Comparison of ENCODE assay signal across 21 mouse cellular contexts in genomic region chr1:84561841-84562240, GRCm38 (mm10).
DNase-seq lines count a peak whose midpoint lies in the region; ATAC-seq and TF ChIP-seq lines count a peak whose summit lies in the region.
"Had no signal": no experiment of that assay in that cellular context is flagged by ENCODE, and none has a peak within 500 bp of the region (broad histone marks: within the 10 kb centered on the region; RNA-seq: fewer than 3 reads in every experiment).

No protein-coding gene starts in this region.

- DNase-seq in heart, adult 9 months (ENCODE audit: low spot score in 2 of 2), result peak; percentile 18 to 52
- no peak for DNase-seq in heart, postnatal 25 days (ENCODE audit: low spot score)
- DNase-seq in liver, postnatal 0 days, result no peak
- no peak for DNase-seq in liver, embryonic 11.5 days (ENCODE audit: low spot score)
- DNase-seq in 416B (ENCODE audit: low read depth), result peak; percentile 46
- no peak for DNase-seq in thymus, postnatal 36 days
- DNase-seq: cerebellum, adult 11 months; cerebellum, postnatal 25 days; gastrocnemius, postnatal 10 days; kidney, adult 18-20 months; right cerebral cortex, postnatal 4 days; thymus, adult 2 months had no signal

- TF ChIP-seq EP300 in liver, postnatal 0 days (IDR thresholded peaks at IDR 0.05; ENCODE audit: low read depth), result no peak

- no peak overlapping the region for H3K27ac ChIP-seq in liver, postnatal 0 days (ENCODE audit: low read depth)
- H3K27ac ChIP-seq in liver, embryonic 11.5 days (ENCODE audit: low read depth, low read length), result no peak overlapping the region
- peak overlapping the region; percentile 98 for H3K27ac ChIP-seq in bone marrow macrophage, adult 2 months (ENCODE audit: insufficient read depth, low read depth, low read length)
- H3K27ac ChIP-seq: embryonic facial prominence, embryonic 10.5 days; forebrain, embryonic 15.5 days; heart, embryonic 15.5 days; limb, embryonic 13.5 days; neural tube, embryonic 12.5 days had no signal

- no peaks in the 10 kb centered on the region for H3K9me3 ChIP-seq in liver, postnatal 0 days (ENCODE audit: low read length)
- H3K9me3 ChIP-seq in liver, embryonic 11.5 days (ENCODE audit: control insufficient read depth, low read length), result no peaks in the 10 kb centered on the region
- H3K9me3 ChIP-seq: embryonic facial prominence, embryonic 10.5 days; forebrain, embryonic 15.5 days; heart, embryonic 15.5 days; limb, embryonic 13.5 days; neural tube, embryonic 12.5 days had no signal

- H3K27me3 ChIP-seq in liver, postnatal 0 days (ENCODE audit: insufficient read depth, low read length), result no peaks in the 10 kb centered on the region
- H3K27me3 ChIP-seq in liver, embryonic 11.5 days (replicated peaks; ENCODE audit: control insufficient read depth, insufficient read depth, low read length), result no peaks in the 10 kb centered on the region
- H3K27me3 ChIP-seq: forebrain, embryonic 15.5 days; heart, embryonic 15.5 days; neural tube, embryonic 12.5 days had no signal

- no peak overlapping the region for H3K9ac ChIP-seq in liver, postnatal 0 days (replicated peaks)
- H3K9ac ChIP-seq in liver, embryonic 11.5 days (ENCODE audit: low read depth, low read length), result no peak overlapping the region
- H3K9ac ChIP-seq: forebrain, embryonic 15.5 days; heart, embryonic 15.5 days; limb, embryonic 13.5 days; neural tube, embryonic 12.5 days had no signal

- TF ChIP-seq POLR2A in bone marrow macrophage, adult 2 months (IDR thresholded peaks at IDR 0.05; ENCODE audit: borderline replicate concordance, low read depth, low read length), result no peak

- WGBS in liver, postnatal 0 days (ENCODE audit: insufficient replicate concordance), result 51% methylated on average over 8 of the region's 8 CpGs
- 64% methylated on average over 8 of the region's 8 CpGs for WGBS in liver, embryonic 11.5 days

- TF ChIP-seq CTCF in liver, postnatal 0 days (IDR thresholded peaks at IDR 0.05; ENCODE audit: low read depth), result no peak
- no peak for TF ChIP-seq CTCF in bone marrow macrophage, adult 2 months (IDR thresholded peaks at IDR 0.05; ENCODE audit: low read depth, low read length)

- intact Hi-C loops in heart, postnatal 25 days (cut with DNase I), result no loop called here

- H3K36me3 ChIP-seq in liver, postnatal 0 days (replicated peaks; ENCODE audit: insufficient read depth, low read length), result no peaks in the 10 kb centered on the region
- H3K36me3 ChIP-seq in liver, embryonic 11.5 days (ENCODE audit: control insufficient read depth, insufficient read depth, low read length), result no peaks in the 10 kb centered on the region
- H3K36me3 ChIP-seq: embryonic facial prominence, embryonic 10.5 days; forebrain, embryonic 15.5 days; heart, embryonic 15.5 days; limb, embryonic 13.5 days; neural tube, embryonic 12.5 days had no signal

- H3K4me2 ChIP-seq in liver, postnatal 0 days (ENCODE audit: low read depth, low read length), result no peak overlapping the region
- no peak overlapping the region for H3K4me2 ChIP-seq in liver, embryonic 11.5 days
- H3K4me2 ChIP-seq: forebrain, embryonic 15.5 days; heart, embryonic 15.5 days; limb, embryonic 13.5 days; neural tube, embryonic 12.5 days had no signal

- H3K4me3 ChIP-seq in liver, postnatal 0 days (ENCODE audit: low read depth, low read length), result no peak overlapping the region
- H3K4me3 ChIP-seq in liver, embryonic 11.5 days (ENCODE audit: low read depth, low read length), result no peak overlapping the region
- H3K4me3 ChIP-seq in bone marrow macrophage, adult 2 months (ENCODE audit: insufficient read depth, low read length), result no peak overlapping the region
- H3K4me3 ChIP-seq: embryonic facial prominence, embryonic 10.5 days; erythroblast, embryonic 14.5 days; forebrain, embryonic 15.5 days; heart, embryonic 15.5 days; limb, embryonic 13.5 days; neural tube, embryonic 12.5 days had no signal

- peak; percentile 60 for ATAC-seq in liver, postnatal 0 days
- ATAC-seq in liver, embryonic 11.5 days (replicated peaks; ENCODE audit: low FRiP score), result no peak
- ATAC-seq: forebrain, embryonic 15.5 days; hindbrain, embryonic 16.5 days; lung, postnatal 0 days had no signal

- H3K4me1 ChIP-seq in liver, postnatal 0 days (ENCODE audit: insufficient read depth), result no peaks in the 10 kb centered on the region
- H3K4me1 ChIP-seq in liver, embryonic 11.5 days (replicated peaks; ENCODE audit: control insufficient read depth, insufficient read depth, low read length), result no peaks in the 10 kb centered on the region
- H3K4me1 ChIP-seq in bone marrow macrophage, adult 2 months (ENCODE audit: control insufficient read depth, insufficient read depth, low read length), result peaks cover 41% of the 10 kb centered on the region
- H3K4me1 ChIP-seq: heart, embryonic 15.5 days; limb, embryonic 13.5 days; neural tube, embryonic 12.5 days had no signal

Comparison
In these comparisons a context has a peak if more than half of its experiments do, and no peak if none do; other contexts are left out.
1. DNase-seq: peak in heart, adult 9 months (2 of 2) and 416B (single experiment); none in heart, postnatal 25 days (single experiment), liver, postnatal 0 days (single experiment), liver, embryonic 11.5 days (single experiment) and thymus, postnatal 36 days (0 of 2).